Mouse (Mus musculus): ENCODE measurements around the gene Yif1b.
A peak's percentile ranks its signal among the peaks of the same experiment; 100 is the strongest.
"Not testable (repeated sequence)": the region's sequence is repeated elsewhere in the genome, so short reads cannot be mapped to it uniquely, and the experiment has no call there.

The Yif1b gene

GRCm38 (mm10) chr7:29238019-29238967 is at the start of gene Yif1b:
Yif1b (plus strand) TSS chr7:29238329.
- peak; percentile 98 for DNase-seq (ENCODE audit: extremely low spot score, low read depth, low spot score)

DNA sequence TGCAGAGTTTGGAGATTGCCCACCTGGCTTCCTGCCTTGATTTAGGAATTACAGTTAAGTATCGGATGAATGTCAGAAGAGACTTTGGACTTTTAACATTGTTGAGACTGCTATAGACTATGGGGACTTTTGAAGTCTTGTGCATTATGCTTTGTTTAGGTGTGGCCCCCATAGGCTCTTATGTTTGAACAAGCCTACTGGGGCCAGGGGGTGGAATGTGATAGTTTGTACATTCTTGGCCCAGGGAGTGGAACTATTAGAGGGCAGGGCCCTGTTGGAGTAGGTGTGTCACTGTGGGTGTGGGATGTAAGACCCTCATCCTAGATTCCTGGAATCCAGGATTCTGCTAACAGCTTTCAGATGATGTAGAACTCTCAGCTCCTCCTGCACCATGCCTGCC is 43.9 kb upstream of the Yif1b start:
- not testable (repeated sequence) for DNase-seq (ENCODE audit: extremely low spot score, low read depth, low spot score)

DNA sequence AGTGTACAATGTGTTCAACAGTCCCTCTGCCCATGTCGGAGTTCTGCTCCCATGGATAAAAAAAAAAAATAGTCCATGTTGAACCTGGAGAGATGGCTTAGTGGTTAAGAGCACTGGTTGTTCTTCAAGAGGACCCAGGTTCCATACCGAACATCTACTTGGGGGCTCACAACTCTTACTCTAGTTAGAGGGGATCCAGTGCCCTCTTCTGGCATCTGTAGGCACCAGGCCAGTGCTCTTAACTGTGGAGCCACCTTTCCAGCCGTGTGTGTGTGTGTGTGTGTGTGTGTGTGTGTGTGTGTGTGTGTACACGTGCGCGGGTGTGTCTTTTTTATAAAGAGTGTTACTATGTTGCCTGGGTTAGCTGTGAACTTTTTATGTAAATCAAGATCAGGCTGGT is 35.6 kb upstream of the Yif1b start:
- no peak for DNase-seq (ENCODE audit: extremely low spot score, low read depth, low spot score)

- not testable (repeated sequence) for DNase-seq (ENCODE audit: extremely low spot score, low read depth, low spot score)
These were observed 27.1 kb upstream of the Yif1b start for GRCm38 (mm10) chr7:29211013-29211412.

GRCm38 (mm10) chr7:29211415-29212198 is 26.5 kb upstream of the Yif1b start:
- DNase-seq (ENCODE audit: extremely low spot score, low read depth, low spot score), result no peak

DNA sequence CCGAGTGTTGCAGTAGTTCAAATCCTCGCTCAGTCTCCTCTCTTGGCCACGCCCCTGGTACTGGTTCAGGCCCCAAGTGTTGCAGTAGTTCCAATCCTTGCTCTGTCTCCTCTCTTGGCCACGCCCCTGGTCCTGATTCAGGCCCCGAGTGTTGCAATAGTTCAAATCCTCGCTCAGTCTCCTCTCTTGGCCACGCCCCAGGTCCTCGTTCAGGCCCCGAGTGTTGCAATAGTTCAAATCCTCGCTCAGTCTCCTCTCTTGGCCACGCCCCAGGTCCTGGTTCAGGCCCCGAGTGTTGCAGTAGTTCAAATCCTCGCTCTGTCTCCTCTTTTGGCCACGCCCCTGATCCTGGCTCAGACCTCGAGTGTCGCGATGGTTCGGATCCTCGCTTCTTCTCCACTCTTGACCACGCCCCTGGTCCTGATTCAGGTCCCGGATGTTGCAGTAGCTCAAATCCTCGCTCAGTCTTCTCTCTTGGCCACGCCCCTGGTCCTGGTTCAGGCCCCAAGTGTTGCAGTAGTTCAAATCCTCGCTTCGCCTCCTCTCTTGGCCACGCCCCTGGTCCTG is 25.8 kb upstream of the Yif1b start:
- no peak for DNase-seq (ENCODE audit: extremely low spot score, low read depth, low spot score)

DNA sequence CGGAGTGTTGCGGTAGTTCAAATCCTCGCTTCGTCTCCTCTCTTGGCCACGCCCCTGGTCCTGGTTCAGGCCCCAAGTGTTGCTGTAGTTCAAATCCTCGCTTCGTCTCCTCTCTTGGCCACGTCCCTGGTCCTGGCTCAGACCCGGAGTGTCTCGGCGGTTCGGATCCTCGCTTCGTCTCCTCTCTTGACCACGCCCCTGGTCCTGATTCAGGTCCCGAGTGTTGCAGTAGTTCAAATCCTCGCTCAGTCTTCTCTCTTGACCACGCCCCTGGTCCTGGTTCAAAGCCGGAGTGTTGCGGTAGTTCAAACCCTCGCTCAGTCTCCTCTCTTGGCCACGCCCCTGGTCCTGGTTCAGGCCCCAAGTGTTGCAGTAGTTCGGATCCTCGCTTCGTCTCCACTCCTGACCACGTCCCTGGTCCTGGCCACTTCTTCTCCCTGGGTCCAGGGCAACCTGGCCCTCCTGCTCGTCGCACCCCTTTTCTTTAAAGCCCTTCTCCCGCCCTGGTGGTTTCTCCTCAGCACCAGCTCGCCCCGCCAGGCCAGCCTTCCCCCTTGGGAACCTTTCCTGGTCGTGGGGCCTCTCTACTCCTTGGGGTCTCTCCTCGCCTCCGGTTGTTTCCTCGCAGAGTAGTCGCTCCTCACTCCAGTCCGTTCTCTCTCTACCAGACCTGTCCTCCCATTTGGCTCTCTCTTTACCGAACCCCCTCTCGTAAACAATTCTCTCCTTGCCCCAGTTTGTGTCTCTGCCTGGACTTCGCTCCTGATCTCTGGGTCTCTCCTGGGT is 25.2 kb upstream of the Yif1b start:
- not testable (repeated sequence) for DNase-seq (ENCODE audit: extremely low spot score, low read depth, low spot score)

GRCm38 (mm10) chr7:29213675-29214082 is 24.4 kb upstream of the Yif1b start, which contains the start of gene Catsperg1:
Catsperg1 (minus strand) TSS chr7:29214035.
- no peak for DNase-seq (ENCODE audit: extremely low spot score, low read depth, low spot score)

DNA sequence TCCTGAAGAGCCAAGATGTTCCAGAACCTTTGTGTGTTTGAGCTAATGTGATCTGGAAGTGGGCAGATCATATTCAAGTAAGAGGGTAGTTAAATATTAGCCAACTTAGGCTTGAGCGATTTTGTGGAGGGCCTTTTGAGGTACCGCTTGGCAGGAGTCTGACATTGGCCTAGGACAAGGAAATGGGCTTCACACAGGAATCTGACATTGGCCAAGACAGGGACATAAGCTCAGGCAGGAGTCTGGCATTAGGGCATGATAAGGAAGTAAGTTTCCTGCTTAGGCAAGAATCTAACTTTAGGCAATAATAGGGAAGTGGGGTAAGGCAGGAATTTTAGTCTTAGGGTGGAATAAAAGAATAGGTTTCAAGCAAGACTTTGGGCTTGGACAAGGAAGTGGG is 23.9 kb upstream of the Yif1b start:
- DNase-seq (ENCODE audit: extremely low spot score, low read depth, low spot score), result no peak

- DNase-seq (ENCODE audit: extremely low spot score, low read depth, low spot score), result no peak
These were observed 23.3 kb upstream of the Yif1b start for GRCm38 (mm10) chr7:29214846-29215245.

DNA sequence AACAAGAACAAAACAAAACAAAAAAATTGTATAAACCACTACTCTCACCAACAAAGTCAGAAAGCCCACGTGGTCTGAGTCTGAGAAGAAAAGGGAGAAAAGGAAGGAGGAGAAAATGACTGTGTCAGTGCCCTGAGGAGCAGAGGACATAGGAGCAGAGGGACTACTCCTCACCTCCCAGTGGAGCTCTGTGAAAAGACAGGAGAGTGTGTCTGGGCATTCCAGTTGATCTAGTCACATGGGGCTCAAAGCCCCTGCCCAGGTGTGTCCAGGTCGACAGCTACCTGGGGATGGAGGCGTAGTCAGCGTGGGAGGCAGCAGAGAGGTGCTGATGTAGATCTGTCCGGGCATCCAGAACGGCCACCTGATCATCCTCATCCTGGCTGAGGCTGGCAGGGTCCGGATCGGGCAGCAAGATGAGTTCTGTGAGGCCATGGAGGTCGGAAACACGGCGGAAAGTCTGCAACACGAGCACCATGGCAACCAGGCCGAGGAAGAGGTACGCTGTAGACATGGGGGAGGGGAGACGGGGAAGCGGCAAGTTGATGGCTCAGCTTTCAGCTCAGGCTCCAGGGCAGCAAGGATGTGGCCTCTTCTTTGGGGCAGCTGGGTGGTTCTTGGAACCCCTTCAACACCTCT is 13.3 kb upstream of the Yif1b start:
- DNase-seq (ENCODE audit: extremely low spot score, low read depth, low spot score), result no peak

DNA sequence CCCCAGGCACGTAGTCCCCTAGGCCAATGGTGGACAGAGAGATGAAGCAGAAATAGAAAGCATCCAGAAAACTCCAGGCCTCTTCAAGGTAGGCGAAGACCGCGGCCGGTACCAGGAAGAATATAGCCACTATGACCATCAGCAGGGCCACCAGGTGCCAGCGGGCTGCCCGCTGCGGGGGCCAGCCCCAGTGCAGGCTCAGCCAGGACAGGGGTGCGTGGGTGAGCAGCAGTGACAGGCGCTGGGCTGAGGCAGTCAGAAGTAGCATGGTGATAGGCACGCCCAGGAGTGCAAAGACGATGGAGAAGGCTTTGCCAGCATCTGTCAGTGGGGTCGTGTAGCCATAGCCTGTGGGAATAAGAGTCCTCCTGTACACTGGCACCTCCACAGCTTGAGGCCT is 12.6 kb upstream of the Yif1b start:
- DNase-seq (ENCODE audit: extremely low spot score, low read depth, low spot score), result no peak

DNA sequence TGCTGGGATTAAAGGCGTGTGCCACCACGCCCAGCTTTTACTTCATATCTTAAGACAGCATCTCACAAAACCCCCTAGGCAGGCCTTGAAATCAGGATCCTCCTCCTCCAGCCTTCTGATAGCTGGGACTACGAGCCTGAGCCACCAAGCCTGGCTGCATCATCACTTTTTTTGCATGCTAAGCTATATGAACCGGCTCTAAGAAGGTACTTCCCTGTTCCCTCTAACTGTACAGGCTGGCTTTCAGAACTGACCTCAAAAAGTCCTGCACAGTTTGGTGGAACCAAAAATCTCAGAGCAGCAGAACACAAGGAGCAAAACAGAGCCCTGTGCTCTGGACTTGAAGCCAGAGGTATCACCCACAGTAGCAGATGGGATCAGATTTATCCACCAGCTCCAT is 9.9 kb upstream of the Yif1b start:
- DNase-seq (ENCODE audit: extremely low spot score, low read depth, low spot score), result no peak

- DNase-seq (ENCODE audit: extremely low spot score, low read depth, low spot score), result no peak
These were observed 7.6 kb upstream of the Yif1b start for GRCm38 (mm10) chr7:29230560-29230959.

GRCm38 (mm10) chr7:29231517-29231916 is 6.6 kb upstream of the Yif1b start:
- DNase-seq (ENCODE audit: extremely low spot score, low read depth, low spot score), result no peak

DNA sequence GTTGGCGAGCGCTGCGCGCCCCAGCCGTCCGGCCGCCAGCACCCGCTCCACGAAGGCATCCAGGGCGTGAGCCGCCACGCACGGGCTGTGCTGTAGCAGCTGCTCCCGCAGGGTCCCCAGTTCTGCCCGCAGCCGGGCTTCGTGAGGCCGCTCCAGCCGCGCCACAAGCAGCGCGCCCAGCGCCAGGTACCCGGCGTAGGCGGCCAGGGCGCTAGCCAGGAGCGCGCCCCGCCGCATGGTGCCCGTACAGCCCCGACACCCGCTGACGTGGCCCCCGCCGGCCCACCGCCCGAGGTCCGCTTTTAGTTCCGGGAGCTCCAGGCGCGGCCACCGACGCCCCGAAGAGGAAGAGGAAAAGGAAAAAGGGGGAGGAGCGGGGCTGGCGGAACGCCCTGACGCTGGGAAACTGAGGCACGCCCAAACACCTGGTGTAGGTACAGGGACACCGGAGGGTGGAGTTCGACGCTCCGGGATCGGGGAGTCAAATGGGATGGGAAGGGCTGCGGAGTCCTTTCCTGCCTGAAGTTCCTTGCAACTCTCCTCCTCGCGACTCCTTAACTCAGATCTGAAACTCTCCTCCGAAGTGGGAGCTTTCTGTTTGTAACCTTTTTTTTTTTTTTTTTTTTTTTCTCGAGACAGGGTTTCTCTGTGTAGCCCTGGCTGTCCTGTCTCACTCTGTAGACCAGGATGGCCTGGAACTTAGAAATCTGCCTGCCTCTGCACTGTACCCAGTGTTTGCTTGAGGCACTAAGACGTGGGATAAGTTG is 5.7 kb upstream of the Yif1b start, which contains the start of gene Kcnk6:
TSS of gene Kcnk6 (minus strand) at position 269 of the 767 bp plus-strand sequence.
- DNase-seq (ENCODE audit: extremely low spot score, low read depth, low spot score), result no peak

DNA sequence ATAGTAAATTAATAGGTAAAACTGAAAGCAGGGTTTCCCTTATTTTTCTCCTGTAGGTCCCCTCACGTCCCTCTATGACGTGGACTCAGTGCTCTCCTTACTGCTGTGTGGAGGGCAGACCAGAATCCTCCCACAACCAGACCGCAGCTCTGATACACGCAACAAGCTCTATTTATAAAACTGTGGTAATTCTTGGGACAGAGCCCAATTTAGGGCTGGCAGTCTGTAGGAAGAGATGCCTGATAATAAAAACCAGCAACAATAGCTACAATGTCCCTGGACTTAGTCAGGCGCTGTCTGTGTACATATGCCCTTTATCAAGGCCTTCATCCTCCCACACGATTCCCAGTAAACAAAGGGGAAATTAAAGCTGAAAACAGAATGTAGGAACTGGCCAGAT is 4.4 kb upstream of the Yif1b start:
- no peak for DNase-seq (ENCODE audit: extremely low spot score, low read depth, low spot score)

DNA sequence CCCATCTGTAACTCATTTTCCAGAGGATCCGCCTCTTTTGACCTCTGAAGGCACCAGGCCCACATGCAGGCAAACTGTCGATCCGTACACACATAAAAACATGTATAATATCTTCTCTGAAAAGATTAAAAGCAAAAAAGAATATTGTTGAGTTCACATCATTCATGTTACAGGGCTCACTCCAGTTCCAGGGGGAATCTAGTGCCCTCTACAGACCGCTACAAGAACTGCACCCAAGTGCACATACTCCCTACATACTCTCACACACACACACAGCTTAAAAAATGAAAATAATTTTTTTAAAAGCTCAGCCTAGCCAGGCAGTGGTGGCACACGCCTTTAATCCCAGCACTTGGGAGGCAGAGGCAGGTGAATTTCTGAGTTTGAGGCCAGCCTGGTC is 3.5 kb upstream of the Yif1b start:
- no peak for DNase-seq (ENCODE audit: extremely low spot score, low read depth, low spot score)

GRCm38 (mm10) chr7:29236593-29236992 is 1.5 kb upstream of the Yif1b start:
- no peak for DNase-seq (ENCODE audit: extremely low spot score, low read depth, low spot score)

Data from hindlimb bud, embryonic 11.5 days (tissue).